Mouse (Mus musculus): ENCODE data around the gene Traf3ip1.
"Not testable (repeated sequence)": the region's sequence is repeated elsewhere in the genome, so short reads cannot be mapped to it uniquely, and the experiment has no call there.

Traf3ip1 gene

DNA sequence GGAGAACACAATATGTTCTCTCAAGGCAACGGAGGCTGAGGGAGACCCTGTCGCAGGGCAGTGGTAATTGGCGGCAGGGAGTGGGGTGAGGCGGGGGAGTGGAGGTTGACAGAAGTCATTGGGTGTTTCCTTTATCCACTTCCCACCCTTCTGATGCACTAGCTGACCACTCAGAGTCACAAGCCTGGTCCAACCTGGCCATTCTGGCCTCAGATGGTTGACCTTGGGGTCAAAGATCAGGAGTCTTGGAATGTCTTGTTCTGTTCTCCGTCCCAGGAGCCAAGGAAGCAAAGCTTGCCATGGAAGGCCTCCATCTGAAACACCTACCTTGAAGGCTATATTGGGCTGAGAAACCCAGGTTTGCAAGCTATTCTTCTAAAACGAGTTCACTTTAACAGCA is 28.3 kb upstream of the Traf3ip1 start:
- DNase-seq, result no peak

DNA sequence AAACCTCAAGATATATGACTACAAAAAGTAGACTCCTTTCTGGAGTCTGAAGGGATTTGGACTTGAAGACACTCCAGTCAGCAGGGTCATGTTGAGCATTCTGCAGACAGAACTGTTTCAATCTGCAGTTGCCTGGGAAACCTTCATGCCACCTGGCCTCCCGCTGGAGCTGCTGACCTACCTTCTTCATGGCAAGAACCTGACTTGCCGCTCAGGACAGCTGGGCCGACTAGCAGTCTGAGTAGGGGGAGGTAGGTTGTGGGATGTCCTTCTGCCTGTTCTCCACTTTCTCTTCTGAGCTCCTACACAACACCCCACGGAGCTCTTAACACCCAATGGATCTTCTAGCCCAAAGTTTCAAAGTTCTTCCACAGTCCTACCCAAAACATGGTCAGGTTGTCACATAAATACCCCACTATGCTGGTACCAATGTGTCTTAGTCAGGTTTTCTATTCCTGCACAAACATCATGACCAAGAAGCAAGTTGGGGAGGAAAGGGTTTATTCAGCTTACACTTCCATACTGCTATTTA is 24.5 kb upstream of the Traf3ip1 start:
- no peak for DNase-seq

DNA sequence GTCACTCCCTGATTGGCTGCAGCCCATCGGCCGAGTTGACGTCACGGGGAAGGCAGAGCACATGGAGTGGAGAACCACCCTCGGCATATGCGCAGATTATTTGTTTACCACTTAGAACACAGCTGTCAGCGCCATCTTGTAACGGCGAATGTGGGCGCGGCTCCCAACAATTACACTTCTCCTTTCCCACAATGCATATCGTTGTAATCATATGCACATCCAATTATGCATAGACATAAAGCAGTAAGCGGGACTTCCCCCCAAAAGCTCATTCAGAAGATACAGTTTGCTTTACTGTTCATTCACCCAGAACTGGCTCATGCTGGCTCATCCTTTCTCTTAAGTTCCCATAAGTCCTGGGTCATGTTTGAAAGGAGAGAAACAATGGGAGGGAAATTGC is 16.3 kb upstream of the Traf3ip1 start:
- not testable (repeated sequence) for DNase-seq

DNA sequence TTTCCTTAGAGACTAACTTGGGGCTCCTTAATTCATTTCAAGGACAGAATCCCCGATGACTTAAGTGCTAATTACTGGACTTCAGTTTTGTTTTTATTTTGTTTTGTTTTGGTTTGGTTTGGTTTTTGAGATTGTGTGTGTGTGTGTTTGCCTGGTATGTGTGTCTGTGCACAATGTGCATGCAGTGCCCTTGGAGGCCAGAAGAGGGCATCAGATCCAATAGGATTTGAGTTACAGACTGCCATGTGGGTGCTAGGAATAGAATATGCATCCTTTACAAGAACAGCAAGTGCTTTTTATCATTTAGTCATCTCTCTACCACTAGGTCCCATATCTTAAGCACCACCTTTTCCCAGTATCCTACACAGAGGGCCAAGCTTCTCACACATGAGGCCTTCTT is 15.5 kb upstream of the Traf3ip1 start:
- no peak for DNase-seq

DNA sequence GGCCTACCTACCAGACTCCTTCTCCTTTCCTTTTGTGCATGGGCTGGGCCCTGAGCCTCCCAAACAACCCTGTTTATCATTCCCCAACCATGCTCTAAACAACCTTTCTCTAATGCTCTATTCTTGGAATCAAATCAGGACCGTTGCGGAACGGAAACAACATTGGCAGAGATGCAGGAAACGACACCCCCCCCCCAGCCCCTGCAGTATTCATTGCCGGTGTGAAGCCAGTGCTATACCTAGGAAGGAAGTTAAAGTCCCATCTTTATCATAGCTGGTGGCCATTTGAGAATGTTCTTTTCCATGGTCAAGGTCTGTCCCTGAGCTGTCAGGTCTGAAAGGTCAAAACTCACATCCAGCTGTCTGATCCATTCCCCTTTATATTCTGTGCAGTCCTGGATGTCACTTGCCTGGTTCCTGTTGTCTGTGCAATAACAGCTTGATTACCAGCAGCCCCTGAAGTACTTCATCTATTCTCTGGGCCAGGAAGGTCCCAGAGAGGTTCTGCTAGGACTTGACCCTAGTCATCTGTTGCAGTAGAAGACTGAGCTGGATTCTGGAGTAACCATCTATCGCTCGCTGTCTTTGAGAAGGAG is 11.7 kb upstream of the Traf3ip1 start:
- no peak for DNase-seq

DNA sequence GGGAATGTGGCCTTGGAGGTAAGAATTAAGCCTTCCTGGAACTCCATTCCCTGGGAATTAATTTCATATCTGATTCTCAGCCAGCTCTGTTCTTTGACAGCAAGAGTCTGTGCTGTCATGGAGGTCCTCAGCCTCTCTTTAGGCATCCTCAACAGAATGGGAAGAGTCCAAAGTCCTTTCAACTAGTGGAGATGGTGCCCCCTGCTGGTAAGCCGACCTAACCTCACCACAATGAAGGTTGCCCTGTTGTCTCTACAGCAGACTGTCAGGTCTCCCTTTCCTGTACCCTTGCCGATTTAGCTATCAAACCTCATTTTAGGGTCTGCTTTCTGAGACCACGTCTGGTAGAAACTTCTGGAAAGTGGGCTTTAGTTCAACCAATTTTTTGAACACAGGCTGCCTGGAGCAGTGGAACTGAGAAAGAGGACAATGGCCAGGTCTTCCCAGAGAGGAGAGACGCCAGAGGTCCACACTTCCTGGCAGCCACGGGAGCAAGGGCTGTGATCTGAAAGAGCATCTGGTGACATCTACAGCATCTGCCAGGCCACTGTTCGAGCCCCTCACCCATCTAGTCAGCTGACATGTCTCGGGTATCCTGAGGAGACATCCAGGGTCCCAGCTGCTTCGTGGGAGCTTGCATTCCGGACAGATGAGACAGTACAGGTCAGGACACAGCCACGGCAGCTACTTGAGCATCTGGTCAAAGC is 11.0 kb upstream of the Traf3ip1 start:
- DNase-seq, result peak; percentile 93

DNA sequence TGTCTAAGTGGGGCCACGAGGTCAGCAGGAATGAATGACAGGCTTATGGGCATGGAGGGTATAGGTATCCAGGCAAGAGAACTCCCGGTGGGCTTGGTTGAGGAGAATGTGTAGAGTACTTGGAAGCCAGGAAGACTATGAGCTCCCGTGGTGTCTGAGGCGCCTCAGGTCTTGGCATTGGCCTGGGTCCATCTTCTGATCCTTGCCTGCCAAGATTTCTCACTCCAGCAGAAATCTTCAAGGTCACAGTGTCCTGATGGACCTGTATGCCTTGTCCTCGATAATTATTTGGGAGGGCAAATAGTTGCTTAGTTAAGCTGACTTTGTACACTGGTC is 10.5 kb upstream of the Traf3ip1 start:
- peak; percentile 20 for DNase-seq

DNA sequence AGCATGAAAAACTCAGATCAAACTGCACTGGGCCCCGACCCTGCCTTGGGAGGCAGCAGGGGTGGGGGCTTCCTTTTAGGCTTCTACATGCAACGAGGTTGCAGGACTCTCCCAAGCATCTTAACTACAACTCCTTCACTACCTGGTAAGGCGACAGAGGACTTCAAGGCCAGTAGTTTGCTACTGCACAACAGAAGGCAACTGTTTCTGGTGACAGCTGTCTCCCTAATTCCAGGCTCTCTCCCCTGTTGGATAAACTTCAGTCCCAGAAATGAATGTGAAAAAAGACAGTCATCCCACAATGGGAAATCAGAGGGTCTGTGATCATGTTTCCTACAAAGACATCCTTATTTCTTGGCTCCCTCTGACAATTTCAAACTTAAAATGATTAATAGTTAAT is 9.0 kb upstream of the Traf3ip1 start:
- DNase-seq, result no peak

DNA sequence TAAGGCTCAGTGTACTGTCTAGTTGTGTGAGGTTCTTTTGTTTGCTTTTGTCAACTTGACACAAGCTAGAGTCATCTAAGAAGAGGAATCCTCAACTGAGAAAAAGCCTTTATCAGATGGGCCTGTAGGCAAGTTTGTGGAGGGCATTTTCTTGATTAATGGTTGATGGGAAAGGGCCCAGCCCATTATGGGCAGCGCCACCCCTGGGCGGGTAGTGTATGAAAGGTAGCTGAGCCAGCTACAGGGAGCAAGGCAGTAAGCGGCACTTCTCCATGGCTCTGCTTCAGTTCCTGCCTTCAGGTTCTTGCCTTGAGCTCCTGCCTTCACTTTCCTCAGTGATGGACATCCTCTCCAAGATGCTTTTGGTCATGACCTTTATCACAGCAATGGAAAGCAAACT is 8.3 kb upstream of the Traf3ip1 start:
- DNase-seq, result no peak

DNA sequence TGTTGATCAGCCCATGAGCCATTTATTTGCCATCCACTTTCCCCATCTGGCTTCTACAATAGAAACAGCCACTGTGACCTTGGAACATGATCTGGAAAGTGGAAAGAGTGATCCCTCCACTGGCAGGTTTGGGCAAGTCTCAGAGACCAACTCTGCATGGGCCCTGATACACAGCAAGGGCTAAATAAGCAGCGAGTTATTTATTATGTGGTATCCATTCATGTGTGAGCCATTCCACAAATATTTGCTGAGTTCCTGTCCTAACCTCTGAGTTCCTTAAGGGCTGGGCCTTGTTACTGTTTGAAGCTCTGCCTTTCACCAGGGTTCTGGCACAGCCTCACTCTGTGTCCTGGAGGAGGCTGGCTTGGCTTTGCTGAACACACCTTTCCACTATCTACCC is 4.1 kb upstream of the Traf3ip1 start:
- peak; percentile 43 for DNase-seq

DNA sequence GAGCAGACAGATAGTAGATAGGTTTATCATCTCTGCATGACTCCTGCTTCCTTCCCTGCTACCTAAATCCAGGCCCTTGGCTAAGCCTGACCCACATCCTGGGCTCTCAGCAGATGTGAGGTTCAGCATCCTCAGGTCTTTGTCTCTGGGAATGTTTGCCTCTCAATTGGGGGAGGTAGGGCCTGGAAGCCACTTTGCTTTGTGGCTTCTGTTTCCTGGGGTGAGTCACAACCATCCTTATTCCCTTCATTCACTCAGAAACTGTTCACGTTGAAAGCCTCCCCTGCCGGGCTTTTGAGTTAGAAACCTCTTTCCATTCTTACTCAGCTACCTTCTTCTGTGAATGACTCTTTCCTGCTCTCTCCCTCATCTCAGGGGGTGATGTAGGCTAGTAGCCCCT is 1.7 kb upstream of the Traf3ip1 start:
- DNase-seq, result no peak

DNA sequence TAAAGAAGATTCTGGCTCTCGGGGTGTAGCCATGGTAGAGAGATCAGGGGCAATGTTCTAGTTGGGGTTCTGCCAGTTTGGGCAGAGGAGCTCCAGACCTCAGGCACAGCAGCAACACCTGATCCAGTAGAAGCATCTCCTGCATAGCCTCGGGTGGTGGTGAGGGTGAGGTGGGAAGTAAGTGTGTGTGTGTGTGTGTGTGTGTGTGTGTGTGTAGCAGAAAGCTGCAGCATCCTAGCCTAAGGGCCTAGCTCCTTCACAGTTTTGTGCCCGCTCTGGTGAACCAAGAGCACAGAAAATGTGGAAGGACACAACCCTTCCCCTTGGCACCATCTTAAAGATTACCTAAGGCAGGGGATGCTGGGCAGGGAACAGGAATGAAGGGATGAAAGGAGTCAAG is 509 bp upstream of the Traf3ip1 start:
- no peak for DNase-seq

DNA sequence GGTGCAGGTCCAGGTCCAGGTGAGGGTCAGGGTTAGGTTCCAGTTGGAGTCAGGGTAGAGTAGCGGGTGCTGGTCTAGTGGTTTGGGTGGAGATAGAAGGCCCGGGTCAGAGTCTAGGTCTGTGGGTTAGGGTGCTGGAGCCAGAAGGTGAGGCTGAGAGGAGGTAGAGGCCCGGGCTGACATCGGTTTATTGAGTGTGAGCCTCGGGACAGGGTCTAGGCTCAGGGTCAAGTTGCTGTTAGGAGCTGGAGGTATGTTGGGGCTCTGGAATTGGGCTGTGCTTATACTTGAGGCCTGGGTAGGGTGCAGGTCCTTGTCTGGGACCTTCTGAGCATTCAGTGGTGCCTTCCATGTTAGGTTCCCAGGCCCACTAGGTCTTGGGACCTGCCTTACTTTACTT is 874 bp downstream of the Traf3ip1 start:
- DNase-seq, result no peak

DNA sequence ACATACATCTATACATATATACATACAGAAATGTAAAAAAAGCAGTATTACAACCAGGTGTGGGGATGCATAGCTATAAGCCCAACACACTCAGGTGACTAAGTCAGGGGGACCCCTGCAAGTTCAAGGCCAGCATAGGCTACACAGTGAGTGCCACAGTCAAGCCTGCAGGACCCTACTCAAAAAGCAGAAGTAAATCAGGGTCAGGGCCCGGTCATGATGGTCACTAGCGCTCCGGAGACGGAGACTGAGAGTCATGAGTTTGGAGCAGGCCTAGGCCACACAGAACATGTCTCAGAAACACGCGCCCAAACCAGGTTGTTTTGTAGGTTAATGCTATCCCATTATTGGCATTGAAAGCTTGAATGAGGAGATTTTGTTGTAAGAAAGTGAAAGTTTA is 4.1 kb downstream of the Traf3ip1 start:
- no peak for DNase-seq

DNA sequence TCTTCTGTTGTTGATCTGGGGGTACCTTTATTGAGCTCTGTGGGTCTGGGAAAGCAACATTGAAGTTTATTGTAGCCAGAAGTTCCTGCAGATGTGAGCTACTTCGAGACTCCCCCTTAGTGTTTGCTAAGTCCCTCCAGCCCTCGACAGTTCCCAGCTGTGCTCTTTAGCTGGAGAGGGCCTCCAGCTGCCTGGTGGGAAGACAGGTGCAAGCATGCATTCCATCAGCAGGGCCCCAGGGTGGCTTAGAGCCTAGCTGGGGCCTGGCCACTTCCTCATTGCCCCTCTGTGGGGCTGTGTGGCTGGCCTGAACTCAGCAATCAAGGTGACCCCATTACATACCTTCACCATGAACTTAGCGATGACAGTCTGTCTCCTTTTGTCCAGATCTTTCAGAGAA is 10.2 kb downstream of the Traf3ip1 start:
- DNase-seq, result no peak

DNA sequence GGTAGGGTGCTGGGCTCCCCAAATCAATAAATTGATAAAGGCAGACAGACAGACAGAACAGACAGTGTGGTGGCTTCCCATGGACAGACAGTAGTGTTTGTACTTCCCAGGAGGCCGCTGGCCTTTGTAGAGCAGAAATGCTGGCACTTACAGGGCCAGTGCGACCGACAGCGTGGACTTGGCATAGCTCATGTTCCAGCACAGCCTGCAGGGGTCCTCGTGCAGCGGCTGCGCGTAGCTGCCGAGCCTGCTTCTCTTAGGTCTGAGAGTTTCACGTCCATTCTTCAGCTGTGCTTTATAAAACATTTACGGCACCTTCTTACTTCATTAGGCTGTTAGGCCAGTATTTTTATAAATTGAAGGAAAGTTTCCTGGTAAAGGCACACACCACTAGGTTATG is 20.5 kb downstream of the Traf3ip1 start:
- DNase-seq, result no peak

DNA sequence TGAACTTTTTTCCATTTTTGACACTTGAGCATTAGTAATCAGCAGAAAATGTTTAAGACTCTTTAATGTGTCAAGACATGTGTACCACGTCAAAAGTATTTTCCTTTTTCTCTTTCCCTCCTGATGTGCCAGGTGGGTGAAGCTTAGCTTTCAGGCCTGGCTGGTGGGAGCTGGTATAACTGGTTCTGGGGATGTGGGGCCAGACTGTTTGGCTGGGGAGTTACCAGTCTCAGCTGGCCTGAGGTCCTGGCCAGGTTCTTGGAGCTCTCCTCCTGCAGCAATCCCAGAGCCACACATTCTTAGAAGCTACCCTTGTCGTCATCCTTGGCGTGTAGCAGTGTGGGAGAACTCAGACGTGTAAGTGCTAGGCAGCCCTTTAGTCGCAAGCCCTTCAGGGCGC is 21.2 kb downstream of the Traf3ip1 start:
- DNase-seq, result peak; percentile 34

DNA sequence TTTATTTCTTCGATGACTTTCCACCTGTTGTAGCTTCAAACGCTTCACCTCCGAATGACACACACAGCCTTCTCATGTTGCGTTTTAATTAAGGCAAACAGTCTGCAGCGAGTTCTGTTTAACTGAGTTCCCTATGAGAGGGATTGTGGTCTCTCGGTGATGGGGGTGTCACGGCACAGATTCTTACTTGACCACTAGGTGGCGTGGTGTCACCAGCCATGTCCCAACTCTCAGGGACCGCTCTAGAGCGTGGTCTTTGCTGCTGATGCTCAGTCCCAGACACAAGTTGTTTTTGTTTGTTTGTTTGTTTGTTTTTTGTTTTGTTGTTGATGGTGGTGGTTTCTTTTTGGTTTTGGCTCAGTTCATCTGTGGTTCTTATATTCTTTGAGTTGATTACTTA is 29.3 kb downstream of the Traf3ip1 start:
- DNase-seq, result peak; percentile 78

DNA sequence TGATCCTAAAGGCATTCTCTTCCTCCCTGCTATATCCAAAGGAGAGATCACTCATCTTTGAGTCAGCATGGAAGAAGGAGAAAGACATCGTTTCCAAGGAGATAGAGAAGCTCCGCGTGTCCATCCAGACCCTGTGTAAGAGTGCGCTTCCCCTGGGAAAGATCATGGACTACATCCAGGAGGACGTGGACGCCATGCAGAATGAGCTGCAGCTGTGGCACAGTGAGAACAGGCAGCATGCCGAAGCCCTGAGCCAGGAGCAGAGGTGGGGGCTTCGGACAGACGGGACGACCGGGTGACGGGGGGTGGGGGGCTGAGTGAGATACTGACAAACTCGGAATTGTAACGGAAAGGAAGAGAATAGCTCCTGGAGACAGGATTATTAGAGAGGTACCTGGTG is 31.4 kb downstream of the Traf3ip1 start:
- peak; percentile 48 for DNase-seq

DNA sequence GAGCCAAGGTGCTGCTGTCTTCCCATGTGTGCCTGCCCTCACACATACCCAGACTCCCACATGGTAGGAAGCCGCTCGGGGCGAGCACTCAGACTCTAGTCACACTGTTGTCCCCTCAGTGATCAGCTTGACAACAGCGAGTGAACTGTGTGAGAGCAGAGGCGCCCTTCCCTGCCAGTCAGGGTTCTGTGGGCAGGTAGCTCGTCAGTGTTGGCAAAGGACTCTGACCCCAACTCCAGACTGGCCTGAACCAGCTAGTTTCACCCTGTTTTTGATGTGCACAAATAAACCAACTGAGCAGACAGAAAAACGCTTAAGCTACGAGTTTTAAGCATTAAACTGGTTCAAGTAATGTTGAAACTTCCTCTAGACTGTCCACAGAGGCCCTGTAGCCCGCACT is 35.7 kb downstream of the Traf3ip1 start:
- peak; percentile 57 for DNase-seq

DNA sequence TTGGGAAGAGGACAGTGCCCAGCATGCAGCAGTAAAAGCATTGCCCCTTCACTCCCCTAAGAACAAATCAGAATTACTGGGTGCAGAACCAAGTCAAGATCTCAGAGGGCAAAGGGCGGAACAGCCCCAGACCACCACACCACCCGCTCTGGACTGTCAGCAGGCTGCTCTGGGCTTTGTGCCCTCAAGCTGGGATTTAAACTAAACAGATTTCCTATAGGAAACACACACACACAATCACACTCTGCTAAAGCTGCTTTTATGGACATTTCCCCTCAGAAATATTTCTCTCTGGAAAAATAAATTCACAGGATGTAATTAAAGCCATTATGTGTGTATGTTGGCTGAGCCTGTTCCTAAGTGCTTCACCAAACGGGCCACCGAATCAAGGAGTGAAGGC is 37.8 kb downstream of the Traf3ip1 start:
- DNase-seq, result no peak

DNA sequence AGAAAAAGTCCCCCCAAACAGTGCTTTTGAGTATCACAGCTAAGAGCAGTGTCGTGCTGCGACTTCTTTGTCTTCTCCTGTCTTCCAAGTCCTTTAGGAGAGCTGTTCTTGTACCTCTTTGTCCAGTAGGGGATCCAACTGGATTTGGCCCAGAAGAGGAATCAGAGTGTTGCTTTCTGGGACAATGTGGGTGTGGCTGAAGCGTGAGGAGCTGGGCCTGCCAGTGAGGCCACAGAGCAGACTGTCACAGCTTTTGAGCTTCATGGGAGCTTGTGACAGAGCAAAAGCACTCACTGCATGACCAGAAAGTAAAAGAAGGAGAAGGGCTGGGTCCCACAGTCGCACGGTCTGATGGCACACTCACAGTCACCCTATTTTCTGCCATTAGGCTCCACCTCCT is 38.4 kb downstream of the Traf3ip1 start:
- no peak for DNase-seq

DNA sequence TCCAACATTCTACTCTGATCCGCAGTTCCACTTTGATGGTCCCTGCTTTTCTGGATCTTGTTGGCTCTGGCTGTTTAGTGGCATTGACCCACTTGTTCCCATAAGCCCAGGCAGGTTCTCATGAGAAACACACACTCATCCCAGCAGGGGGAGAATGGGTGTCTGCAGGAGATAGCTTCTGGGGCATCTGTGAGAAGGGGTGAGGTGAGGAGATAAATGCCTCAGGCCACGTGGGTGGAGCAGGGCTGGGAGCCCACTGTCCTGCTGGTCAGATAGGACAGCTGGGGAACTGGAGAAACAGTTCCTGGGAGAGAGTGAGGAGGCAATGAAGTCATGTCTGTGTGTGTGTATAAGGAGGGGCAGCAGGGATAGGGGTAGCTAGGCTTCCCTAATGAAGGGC is 39.0 kb downstream of the Traf3ip1 start:
- no peak for DNase-seq

DNA sequence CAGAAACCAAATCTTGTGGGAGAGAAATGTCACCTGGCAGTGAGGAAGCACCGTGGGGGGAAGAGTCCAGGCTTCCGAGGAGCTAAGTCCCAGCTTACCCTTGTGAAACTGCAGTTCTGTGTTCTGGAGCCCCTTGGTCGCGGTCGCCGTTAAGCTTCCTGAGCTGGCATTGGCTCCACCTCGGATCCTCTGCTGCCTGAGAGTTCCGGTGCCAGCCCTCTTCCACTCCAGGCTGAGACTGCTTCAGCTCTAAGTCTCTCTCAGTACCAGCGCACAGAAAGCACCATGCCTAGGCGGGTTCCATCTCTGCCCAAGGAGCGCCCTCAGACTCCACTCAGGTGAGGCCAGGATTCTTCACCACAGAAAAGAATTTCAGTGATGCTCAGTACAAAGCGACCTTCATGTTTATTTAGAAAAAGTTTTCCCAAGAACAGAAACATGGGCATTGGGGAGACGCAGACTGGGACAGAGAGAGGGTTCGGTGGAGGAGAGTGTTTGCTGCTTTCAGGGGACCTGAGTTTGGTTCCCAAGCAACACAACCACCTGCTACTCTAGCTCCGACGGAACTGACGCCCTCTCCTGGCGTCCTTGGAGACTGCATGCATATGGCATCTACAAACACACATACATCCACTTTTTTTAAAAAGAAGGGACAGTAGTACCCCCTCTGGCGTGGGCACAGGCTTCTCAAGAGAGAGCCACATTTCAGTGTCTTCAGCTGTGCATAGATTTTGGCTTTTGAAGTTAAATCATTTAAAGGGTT is 39.7 kb downstream of the Traf3ip1 start:
- no peak for DNase-seq

Data from kidney, postnatal 10 days (tissue).